Mouse (Mus musculus) small intestine, adult 2 months (tissue): ENCODE measurements around the gene L3mbtl4.

ENCODE experiments used
- CTCF ChIP-seq: fragments of 200-500 bp; IDR thresholded peaks from 2 replicates; pipeline ENCODE4 v1.5.1; 2012; ENCODE audit warnings: low read depth, mild to moderate bottlenecking, control low read depth, inconsistent platforms, low read length, moderate library complexity, mixed read lengths; ENCODE audit not compliant: insufficient replicate concordance, insufficient read length; ENCODE audit errors: extremely low read depth
- POLR2A ChIP-seq: fragments of 200-500 bp; IDR thresholded peaks from 2 replicates; pipeline ENCODE4 v1.6.1; 2012; ENCODE audit warnings: low read depth, mild to moderate bottlenecking, control low read depth, inconsistent platforms, low read length, moderate library complexity

GRCm38 (mm10) chr17:68461471-68461870, 187.9 kb downstream of the L3mbtl4 start:
- TF ChIP-seq POLR2A (no peak), CTCF (no peak)
